Mouse (Mus musculus) frontal cortex, adult (tissue): ENCODE measurements around the gene Alcam.

Source experiments
- ATAC-seq: cut with Nextera tagmentation; 2 replicates; pipeline ENCODE4 v1.9.2; 2017; ENCODE audit warnings: mild to moderate bottlenecking, moderate library complexity, mixed read lengths; ENCODE audit not compliant: low TSS enrichment

Alcam gene

GRCm38 (mm10) chr16:52368521-52368920 lies 85.4 kb downstream of the Alcam start:
- ATAC-seq = no peak

- peak; percentile 91 for ATAC-seq
Measured at GRCm38 (mm10) chr16:52366915-52367314, 87.0 kb downstream of the Alcam start.

GRCm38 (mm10) chr16:52363944-52364511 lies 89.8 kb downstream of the Alcam start:
- ATAC-seq = no peak

GRCm38 (mm10) chr16:52343467-52344033 lies 110.3 kb downstream of the Alcam start:
- no peak for ATAC-seq

- ATAC-seq = peak; percentile 95
Measured at GRCm38 (mm10) chr16:52342694-52343466, 111.0 kb downstream of the Alcam start.

- no peak for ATAC-seq
Measured at GRCm38 (mm10) chr16:52334084-52334483, 119.8 kb downstream of the Alcam start.

- 0 out of 2 replicates have a peak, but pooled peaks have one; percentile 47 for ATAC-seq
Measured at GRCm38 (mm10) chr16:52333631-52334030, 120.2 kb downstream of the Alcam start.

GRCm38 (mm10) chr16:52331341-52331830 lies 122.5 kb downstream of the Alcam start:
- no peak for ATAC-seq

GRCm38 (mm10) chr16:52329420-52329819 lies 124.5 kb downstream of the Alcam start:
- no peak for ATAC-seq

GRCm38 (mm10) chr16:52319229-52319628 lies 134.6 kb downstream of the Alcam start:
- ATAC-seq = no peak

- ATAC-seq = peak; percentile 98
Measured at GRCm38 (mm10) chr16:52311073-52311472, 142.8 kb downstream of the Alcam start.

- no peak for ATAC-seq
Measured at GRCm38 (mm10) chr16:52307016-52307415, 146.9 kb downstream of the Alcam start.

- ATAC-seq = peak; percentile 77
Measured at GRCm38 (mm10) chr16:52303532-52303902, 150.4 kb downstream of the Alcam start.

GRCm38 (mm10) chr16:52302790-52303531 lies 150.9 kb downstream of the Alcam start:
- ATAC-seq = no peak; the same call in 1 of the 2 replicates

GRCm38 (mm10) chr16:52301730-52302129 lies 152.1 kb downstream of the Alcam start:
- ATAC-seq = no peak

- ATAC-seq = no peak
Measured at GRCm38 (mm10) chr16:52296376-52296775, 157.5 kb downstream of the Alcam start.

- no peak for ATAC-seq
Measured at GRCm38 (mm10) chr16:52295535-52295934, 158.3 kb downstream of the Alcam start.

GRCm38 (mm10) chr16:52292440-52293048 lies 161.3 kb downstream of the Alcam start:
- ATAC-seq = no peak

- no peak for ATAC-seq
Measured at GRCm38 (mm10) chr16:52280186-52280585, 173.7 kb downstream of the Alcam start.

- ATAC-seq = no peak
Measured at GRCm38 (mm10) chr16:52265066-52265465, 188.8 kb downstream of the Alcam start.

- no peak for ATAC-seq
Measured at GRCm38 (mm10) chr16:52263751-52264150, 190.1 kb downstream of the Alcam start.

GRCm38 (mm10) chr16:52262582-52262981 lies 191.3 kb downstream of the Alcam start:
- ATAC-seq = no peak
